Mouse (Mus musculus) central nervous system, embryonic 14 days (tissue): ENCODE measurements around the gene Cox8a. TPM values are rescaled to one million over a fixed set of nuclear protein-coding genes. Genes with fewer than 3 reads are reported as not detected.

Experiments
- polyA plus RNA-seq: library from polyadenylated mRNA; depleted of rRNA; stranded (reverse); fragments of >200 nt; gene quantifications from 2 replicates; pipeline ENCODE4 v1.2.3, GENCODE M21; 2012; rRNA removed

Gene Cox8a
- polyA plus RNA-seq = 562 and 588 TPM in 2 replicates

DNA sequence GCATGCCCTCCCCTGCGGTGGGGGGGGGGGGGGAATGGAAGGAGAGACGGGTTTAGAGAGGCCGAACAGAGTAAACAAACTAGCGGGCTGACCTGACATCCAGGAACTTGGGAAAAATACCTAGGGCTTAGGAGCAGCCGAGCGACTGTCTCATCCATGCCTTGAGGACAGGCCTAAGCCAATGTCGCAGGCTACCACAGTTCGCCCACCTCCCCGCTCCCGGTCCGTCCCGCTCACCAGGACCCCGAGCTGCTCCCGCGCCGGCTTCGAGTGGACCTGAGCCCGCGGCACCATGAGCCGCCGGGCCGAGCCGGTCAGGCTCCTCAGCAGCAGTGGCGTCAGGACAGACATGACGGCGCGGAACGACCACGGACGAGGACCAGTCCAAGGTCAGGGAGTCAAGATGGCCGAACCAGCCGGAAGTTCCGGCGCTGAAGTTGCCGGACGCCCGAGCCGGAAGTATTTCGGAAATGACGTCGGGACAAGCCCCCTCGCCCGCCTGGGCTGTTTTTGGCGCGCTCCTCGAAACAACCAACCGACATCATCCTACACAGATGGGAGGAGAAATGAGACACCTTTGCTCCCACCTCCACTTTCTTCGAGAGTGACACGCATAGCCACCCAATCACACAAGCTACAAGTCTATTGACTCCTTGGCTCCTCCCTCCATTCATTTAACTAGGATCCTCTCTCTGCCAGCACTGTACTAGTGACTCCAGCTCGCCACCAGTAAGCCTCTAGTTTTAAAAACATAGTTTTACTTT, at the start of gene Cox8a:
TSS of gene Cox8a (minus strand) at position 455 of the 764 bp plus-strand sequence.

DNA sequence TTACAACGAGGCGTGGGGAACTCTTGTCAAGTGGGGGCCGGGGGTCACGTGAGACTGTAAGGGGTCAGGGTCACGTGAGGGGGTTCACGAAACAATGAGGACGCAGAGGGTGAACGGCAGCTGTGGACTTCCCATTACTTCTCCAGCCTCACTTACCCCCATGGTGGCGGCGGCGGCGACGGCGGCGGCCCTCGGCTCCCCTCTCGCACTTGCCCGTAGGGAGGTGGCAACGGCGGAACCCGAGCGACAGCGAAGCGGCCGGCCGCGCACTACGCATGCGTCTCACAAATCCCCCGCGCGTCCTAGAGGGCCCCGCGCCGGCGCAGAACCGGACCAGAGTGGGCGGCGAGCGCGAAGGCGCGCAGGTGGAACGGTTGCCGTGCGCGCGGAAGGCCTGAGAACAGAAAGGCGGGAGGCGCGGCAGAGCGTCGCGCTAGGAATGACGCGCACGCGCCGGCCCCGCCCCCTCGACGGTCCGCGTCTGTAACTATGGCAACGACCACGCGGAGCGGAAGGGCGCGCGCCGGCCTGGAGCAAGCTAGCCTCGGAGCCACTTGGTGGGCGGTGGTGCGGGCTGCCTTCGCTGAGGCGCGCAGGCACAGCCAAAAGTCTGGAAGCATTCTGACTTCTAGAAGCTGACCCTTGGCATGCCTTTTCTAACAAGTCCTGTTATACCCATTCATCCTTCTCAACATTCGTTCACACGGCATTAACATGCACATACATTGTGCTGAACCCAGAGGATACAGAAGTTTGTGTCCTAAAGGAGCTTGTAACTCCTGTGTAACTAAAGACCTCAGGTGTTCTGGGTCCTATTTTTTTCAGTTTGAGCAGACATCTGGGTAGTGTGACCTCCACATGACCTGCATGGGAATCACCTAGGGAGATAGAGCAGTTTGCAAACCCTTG, 23.6 kb upstream of the Cox8a start, which contains the start of gene Naa40:
TSS of gene Naa40 (minus strand) at position 402 of the 909 bp plus-strand sequence.

DNA sequence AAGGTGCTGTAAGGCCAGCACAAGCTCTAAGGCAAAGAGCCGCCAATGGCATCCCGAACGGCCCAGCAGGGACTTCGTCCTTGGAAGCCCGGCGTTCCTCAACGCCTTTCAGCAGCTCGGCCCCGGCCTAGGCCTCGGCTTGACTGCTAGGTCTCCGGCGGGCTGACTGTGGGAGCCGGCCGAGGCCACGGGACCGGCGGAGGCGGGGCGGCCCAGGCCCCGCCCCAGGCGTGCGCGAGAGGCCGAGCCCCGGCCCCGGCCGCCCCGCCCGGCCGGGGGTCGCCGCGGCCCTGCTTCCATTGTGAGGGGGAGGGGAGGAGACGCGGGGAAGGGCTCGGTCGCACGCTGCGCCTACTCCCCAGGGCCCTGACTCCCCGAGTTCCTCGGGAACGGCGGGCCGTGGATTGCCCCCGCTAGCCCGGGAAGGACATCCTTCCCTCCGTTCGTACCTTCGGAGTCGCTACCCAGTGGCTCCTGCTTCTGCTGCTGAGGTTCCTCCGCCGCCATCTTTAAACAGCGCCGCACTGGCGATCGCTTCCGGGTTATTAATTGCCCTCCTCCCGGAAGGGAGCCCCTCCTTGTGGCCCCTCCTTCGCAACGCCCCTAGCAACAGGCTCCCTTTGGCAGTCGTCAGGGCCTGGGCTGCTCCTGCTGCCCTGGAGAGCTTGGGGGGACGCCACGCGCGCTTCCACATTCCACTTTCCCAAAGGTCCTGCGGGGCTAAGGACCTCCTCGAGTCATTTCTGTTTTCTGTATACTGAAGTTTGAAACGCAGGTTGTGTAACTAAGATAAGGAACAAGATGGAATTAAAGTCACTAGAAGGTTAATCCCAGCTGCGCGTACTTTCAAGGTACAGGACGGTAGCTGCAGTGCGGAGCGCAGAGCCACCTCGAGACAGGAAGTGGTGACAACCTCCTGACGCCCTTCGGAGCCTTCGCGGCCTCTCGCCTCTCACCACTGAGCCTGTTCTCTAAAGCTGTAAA, 11.4 kb downstream of the Cox8a start, which contains the start of gene Otub1:
TSS of gene Otub1 (minus strand) at position 564 of the 984 bp plus-strand sequence.

Other genes starting within 250 kb of the Cox8a start
- 339 and 374 TPM in 2 replicates for gene Ppp1r14b, start 242.6 kb downstream of the Cox8a start, polyA plus RNA-seq
- 26.2 and 38.2 TPM in 2 replicates for gene Plcb3, start 241.1 kb downstream of the Cox8a start, polyA plus RNA-seq
- gene Fkbp2, start 237.1 kb downstream of the Cox8a start, polyA plus RNA-seq = 61.1 and 75.9 TPM in 2 replicates
- gene Vegfb, start 230.0 kb downstream of the Cox8a start, polyA plus RNA-seq = 30.0 and 38.5 TPM in 2 replicates
- gene Dnajc4, start 225.0 kb downstream of the Cox8a start, polyA plus RNA-seq = 30.4 and 31.6 TPM in 2 replicates
- gene Nudt22, start 221.5 kb downstream of the Cox8a start, polyA plus RNA-seq = 16.0 and 16.1 TPM in 2 replicates
- gene Trpt1, start 221.5 kb downstream of the Cox8a start, polyA plus RNA-seq = 16.4 and 18.5 TPM in 2 replicates
- gene Fermt3, start 198.1 kb downstream of the Cox8a start, polyA plus RNA-seq = 5.4 and 5.5 TPM in 2 replicates
- gene Stip1, start 177.6 kb downstream of the Cox8a start, polyA plus RNA-seq = 177 and 196 TPM in 2 replicates
- gene Macrod1, start 160.8 kb downstream of the Cox8a start, polyA plus RNA-seq = 5.6 and 9.3 TPM in 2 replicates
- gene Flrt1, start 111.9 kb downstream of the Cox8a start, polyA plus RNA-seq = 3.0 and 3.3 TPM in 2 replicates
- gene Otub1, start 11.3 kb downstream of the Cox8a start, polyA plus RNA-seq = 162 and 172 TPM in 2 replicates
- 68.7 and 70.7 TPM in 2 replicates for gene Naa40, start 23.6 kb upstream of the Cox8a start, polyA plus RNA-seq
- 148 and 215 TPM in 2 replicates for gene Rcor2, start 49.7 kb upstream of the Cox8a start, polyA plus RNA-seq
- gene Mark2, start 124.2 kb upstream of the Cox8a start, polyA plus RNA-seq = 65.3 and 69.7 TPM in 2 replicates
- 38.2 and 39.4 TPM in 2 replicates for gene Spindoc, start 165.4 kb upstream of the Cox8a start, polyA plus RNA-seq
- 140 and 156 TPM in 2 replicates for gene 2700081O15Rik, start 200.0 kb upstream of the Cox8a start, polyA plus RNA-seq